Mouse (Mus musculus): ENCODE results near the gene Cd24a. TPM values are rescaled to one million over a fixed set of nuclear protein-coding genes. Genes with fewer than 3 reads are reported as not detected.

Cd24a gene
- polyA plus RNA-seq, 1 experiment from 2014 or later, result 489 TPM

GRCm38 (mm10) chr10:43593182-43593581, 15.1 kb downstream of the Cd24a start:
- WGBS, result 80% methylated on average over 5 of the region's 5 CpGs
- no peak overlapping the region for H3K27ac ChIP-seq
- no peaks in the 10 kb centered on the region for H3K9me3 ChIP-seq (replicated peaks; ENCODE audit: low read length)
- no peaks in the 10 kb centered on the region for H3K36me3 ChIP-seq (ENCODE audit: insufficient read depth, low read length)
- no peaks in the 10 kb centered on the region for H3K27me3 ChIP-seq (ENCODE audit: insufficient read depth, low read length)
- no peak for DNase-seq (ENCODE audit: low spot score)
- no peak overlapping the region for H3K4me3 ChIP-seq (replicated peaks; ENCODE audit: low read depth, low read length)
- no peak overlapping the region for H3K9ac ChIP-seq (ENCODE audit: low read depth, low read length)
- peaks cover 9% of the 10 kb centered on the region; the same call in 1 of the 2 replicates for H3K4me1 ChIP-seq (replicated peaks; ENCODE audit: insufficient read depth, low read length)
- no peak for TF ChIP-seq CTCF (IDR thresholded peaks at IDR 0.05; ENCODE audit: low read depth)
- no peak overlapping the region for H3K4me2 ChIP-seq (ENCODE audit: low read length)
- ATAC-seq (replicated peaks; ENCODE audit: low FRiP score, low read depth), result no peak

GRCm38 (mm10) chr10:43594187-43594586, 16.1 kb downstream of the Cd24a start:
- Histone ChIP-seq H3K9me3 (replicated peaks; ENCODE audit: low read length) (no peaks in the 10 kb centered on the region), H3K27me3 (ENCODE audit: insufficient read depth, low read length) (no peaks in the 10 kb centered on the region), H3K4me2 (ENCODE audit: low read length) (no peak overlapping the region), H3K27ac (no peak overlapping the region), H3K4me1 (replicated peaks; ENCODE audit: insufficient read depth, low read length) (0 out of 2 replicates have a peak, but pooled peaks cover 1% of the 10 kb centered on the region), H3K36me3 (ENCODE audit: insufficient read depth, low read length) (no peaks in the 10 kb centered on the region), H3K4me3 (replicated peaks; ENCODE audit: low read depth, low read length) (no peak overlapping the region), H3K9ac (ENCODE audit: low read depth, low read length) (no peak overlapping the region)
- no peak for ATAC-seq (replicated peaks; ENCODE audit: low FRiP score, low read depth)
- WGBS, result 80% methylated on average over 2 of the region's 2 CpGs
- no peak for TF ChIP-seq CTCF (IDR thresholded peaks at IDR 0.05; ENCODE audit: low read depth)
- no peak for DNase-seq (ENCODE audit: low spot score)

GRCm38 (mm10) chr10:43594894-43595293, 16.8 kb downstream of the Cd24a start:
- ATAC-seq (replicated peaks; ENCODE audit: low FRiP score, low read depth), result no peak
- TF ChIP-seq CTCF (IDR thresholded peaks at IDR 0.05; ENCODE audit: low read depth), result no peak
- no peaks in the 10 kb centered on the region for H3K9me3 ChIP-seq (replicated peaks; ENCODE audit: low read length)

GRCm38 (mm10) chr10:43598067-43598726, 20.1 kb downstream of the Cd24a start:
- Histone ChIP-seq H3K36me3 (ENCODE audit: insufficient read depth, low read length) (no peaks in the 10 kb centered on the region), H3K4me1 (replicated peaks; ENCODE audit: insufficient read depth, low read length) (no peaks in the 10 kb centered on the region), H3K4me2 (ENCODE audit: low read length) (no peak overlapping the region), H3K9ac (ENCODE audit: low read depth, low read length) (no peak overlapping the region), H3K9me3 (replicated peaks; ENCODE audit: low read length) (no peaks in the 10 kb centered on the region), H3K27ac (no peak overlapping the region), H3K4me3 (replicated peaks; ENCODE audit: low read depth, low read length) (no peak overlapping the region), H3K27me3 (ENCODE audit: insufficient read depth, low read length) (no peaks in the 10 kb centered on the region)
- ATAC-seq (replicated peaks; ENCODE audit: low FRiP score, low read depth), result no peak
- TF ChIP-seq CTCF (IDR thresholded peaks at IDR 0.05; ENCODE audit: low read depth), result no peak
- WGBS, result 85% methylated on average over 2 of the region's 2 CpGs
- no peak for DNase-seq (ENCODE audit: low spot score)

More at GRCm38 (mm10) chr10:43594894-43595293, 16.8 kb downstream of the Cd24a start:
- 54% methylated on average over 3 of the region's 3 CpGs for WGBS
- Histone ChIP-seq H3K4me2 (ENCODE audit: low read length) (no peak overlapping the region), H3K27ac (no peak overlapping the region), H3K4me1 (replicated peaks; ENCODE audit: insufficient read depth, low read length) (no peaks in the 10 kb centered on the region), H3K4me3 (replicated peaks; ENCODE audit: low read depth, low read length) (no peak overlapping the region), H3K27me3 (ENCODE audit: insufficient read depth, low read length) (no peaks in the 10 kb centered on the region), H3K9ac (ENCODE audit: low read depth, low read length) (no peak overlapping the region), H3K36me3 (ENCODE audit: insufficient read depth, low read length) (no peaks in the 10 kb centered on the region)
- no peak for DNase-seq (ENCODE audit: low spot score)

GRCm38 (mm10) chr10:43601039-43601438, 23.0 kb downstream of the Cd24a start:
- no peak for TF ChIP-seq CTCF (IDR thresholded peaks at IDR 0.05; ENCODE audit: low read depth)
- Histone ChIP-seq H3K36me3 (ENCODE audit: insufficient read depth, low read length) (no peaks in the 10 kb centered on the region), H3K4me2 (ENCODE audit: low read length) (no peak overlapping the region), H3K9ac (ENCODE audit: low read depth, low read length) (no peak overlapping the region), H3K4me3 (replicated peaks; ENCODE audit: low read depth, low read length) (no peak overlapping the region), H3K27me3 (ENCODE audit: insufficient read depth, low read length) (no peaks in the 10 kb centered on the region), H3K4me1 (replicated peaks; ENCODE audit: insufficient read depth, low read length) (no peaks in the 10 kb centered on the region), H3K27ac (no peak overlapping the region), H3K9me3 (replicated peaks; ENCODE audit: low read length) (no peaks in the 10 kb centered on the region)
- ATAC-seq (replicated peaks; ENCODE audit: low FRiP score, low read depth), result no peak; the same call in 1 of the 2 replicates
- WGBS, result 56% methylated on average over 1 of the region's 1 CpGs
- peak; percentile 73 for DNase-seq (ENCODE audit: low spot score)

GRCm38 (mm10) chr10:43601511-43602396, 23.7 kb downstream of the Cd24a start:
- ATAC-seq (replicated peaks; ENCODE audit: low FRiP score, low read depth) (peak; percentile 83), DNase-seq (ENCODE audit: low spot score) (peak; percentile 92)
- Histone ChIP-seq H3K36me3 (ENCODE audit: insufficient read depth, low read length) (no peaks in the 10 kb centered on the region), H3K27ac (no peak overlapping the region), H3K9me3 (replicated peaks; ENCODE audit: low read length) (no peaks in the 10 kb centered on the region), H3K4me2 (ENCODE audit: low read length) (peak overlapping the region; percentile 10; the same call in 1 of the 2 replicates), H3K9ac (ENCODE audit: low read depth, low read length) (no peak overlapping the region), H3K4me3 (replicated peaks; ENCODE audit: low read depth, low read length) (no peak overlapping the region), H3K27me3 (ENCODE audit: insufficient read depth, low read length) (no peaks in the 10 kb centered on the region), H3K4me1 (replicated peaks; ENCODE audit: insufficient read depth, low read length) (no peaks in the 10 kb centered on the region)
- TF ChIP-seq CTCF (IDR thresholded peaks at IDR 0.05; ENCODE audit: low read depth), result no peak
- 26% methylated on average over 14 of the region's 14 CpGs for WGBS
